Mouse (Mus musculus): ENCODE measurements at regions not wholly inside any gene's neighbourhood (a gene's known extent, or its start where the extent isn't known, plus 50 kb on each side); places are given as distances from the start of the nearest gene placed in this dataset.

DNA sequence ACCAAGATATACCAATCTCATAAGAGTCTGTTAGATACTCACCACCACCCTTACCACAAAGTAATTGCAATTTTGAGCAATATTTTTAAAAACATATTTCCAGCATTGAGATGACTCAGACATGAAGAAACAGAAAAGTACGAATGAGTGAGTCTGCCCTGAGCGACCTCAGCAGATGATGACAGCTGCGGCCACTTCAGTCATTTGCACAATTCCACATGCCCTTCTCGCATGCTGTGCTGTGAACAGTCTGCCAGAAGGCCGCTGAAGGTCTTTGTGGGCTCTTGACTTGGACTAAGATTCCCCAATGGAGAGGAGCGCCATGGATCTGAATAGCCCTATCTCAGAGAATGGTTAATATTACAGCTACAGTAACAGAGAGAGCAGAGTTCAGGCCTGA lies 575.3 kb downstream of the Synb start:
- no peak for TF ChIP-seq CTCF (IDR thresholded peaks at IDR 0.05; ENCODE audit: borderline replicate concordance, extremely low read depth, insufficient read depth, insufficient read length)
- TF ChIP-seq POLR2A (IDR thresholded peaks at IDR 0.05; ENCODE audit: borderline replicate concordance, extremely low read depth, insufficient read depth, insufficient read length, poor library complexity, severe bottlenecking) = no peak

All from brain, embryonic 14.5 days (tissue).